Mouse (Mus musculus): Measurements from ENCODE around the gene Atxn7l2. TPM values are rescaled to one million over a fixed set of nuclear protein-coding genes. Genes with fewer than 3 reads are reported as not detected.

Atxn7l2 gene
- polyA plus RNA-seq, 1 experiment from 2014 or later = 25.8 TPM

- no peaks in the 10 kb centered on the region for H3K9me3 ChIP-seq
- H3K27ac ChIP-seq (replicated peaks) = no peak overlapping the region
- no peak for DNase-seq (ENCODE audit: low spot score)
- no peaks in the 10 kb centered on the region for H3K27me3 ChIP-seq (replicated peaks; ENCODE audit: low read depth, poor library complexity, severe bottlenecking)
- H3K4me1 ChIP-seq = peaks cover 46% of the 10 kb centered on the region
- no peak overlapping the region for H3K4me3 ChIP-seq
- peaks cover 72% of the 10 kb centered on the region for H3K36me3 ChIP-seq (replicated peaks)
Observed at GRCm38 (mm10) chr3:108202506-108202905, 8.2 kb downstream of the Atxn7l2 start.

GRCm38 (mm10) chr3:108200329-108201323, 10.1 kb downstream of the Atxn7l2 start, which contains the start of gene Cyb561d1:
Gene Cyb561d1 (minus strand): TSS chr3:108201212.
- Histone ChIP-seq H3K36me3 (replicated peaks) (peaks cover 53% of the 10 kb centered on the region), H3K4me3 (peak within 1 kb of the TSS; percentile 73), H3K27ac (replicated peaks) (peak within 1 kb of the TSS; percentile 84), H3K27me3 (replicated peaks; ENCODE audit: low read depth, poor library complexity, severe bottlenecking) (no peaks in the 10 kb centered on the region), H3K4me1 (peaks cover 65% of the 10 kb centered on the region), H3K9me3 (no peaks in the 10 kb centered on the region)
- peak; percentile 94 for DNase-seq (ENCODE audit: low spot score)
- 3% methylated on average over 44 of the region's 44 CpGs for WGBS

- no peak for DNase-seq (ENCODE audit: low spot score)
- Histone ChIP-seq H3K4me3 (no peak overlapping the region), H3K27me3 (replicated peaks; ENCODE audit: low read depth, poor library complexity, severe bottlenecking) (no peaks in the 10 kb centered on the region), H3K36me3 (replicated peaks) (peaks cover 39% of the 10 kb centered on the region), H3K4me1 (peaks cover 72% of the 10 kb centered on the region), H3K9me3 (no peaks in the 10 kb centered on the region), H3K27ac (replicated peaks) (no peak overlapping the region)
- 94% methylated on average over 6 of the region's 6 CpGs for WGBS
Observed at GRCm38 (mm10) chr3:108199231-108199630, 11.5 kb downstream of the Atxn7l2 start.

- Histone ChIP-seq H3K4me3 (peak overlapping the region; percentile 21; the same call in 1 of the 2 replicates), H3K36me3 (replicated peaks) (peaks cover 18% of the 10 kb centered on the region), H3K4me1 (peaks cover 58% of the 10 kb centered on the region)
Observed at GRCm38 (mm10) chr3:108197066-108197497, 13.7 kb downstream of the Atxn7l2 start.

GRCm38 (mm10) chr3:108195941-108196590, 14.7 kb downstream of the Atxn7l2 start:
- H3K4me1 ChIP-seq = peaks cover 49% of the 10 kb centered on the region
- no peak overlapping the region for H3K4me3 ChIP-seq
- peak overlapping the region; percentile 70; the same call in 1 of the 2 replicates for H3K27ac ChIP-seq (replicated peaks)
- H3K27me3 ChIP-seq (replicated peaks; ENCODE audit: low read depth, poor library complexity, severe bottlenecking) = no peaks in the 10 kb centered on the region
- H3K36me3 ChIP-seq (replicated peaks) = peaks cover 12% of the 10 kb centered on the region
- H3K9me3 ChIP-seq = no peaks in the 10 kb centered on the region
- WGBS = 79% methylated on average over 7 of the region's 7 CpGs
- DNase-seq (ENCODE audit: low spot score) = no peak

More at GRCm38 (mm10) chr3:108197066-108197497, 13.7 kb downstream of the Atxn7l2 start:
- H3K27me3 ChIP-seq (replicated peaks; ENCODE audit: low read depth, poor library complexity, severe bottlenecking) = no peaks in the 10 kb centered on the region
- peak; percentile 65 for DNase-seq (ENCODE audit: low spot score)
- no peaks in the 10 kb centered on the region for H3K9me3 ChIP-seq
- peak overlapping the region; percentile 70 for H3K27ac ChIP-seq (replicated peaks)
- 24% methylated on average over 14 of the region's 14 CpGs for WGBS

- Histone ChIP-seq H3K4me1 (peaks cover 43% of the 10 kb centered on the region), H3K27ac (replicated peaks) (peak overlapping the region; percentile 19; the same call in 1 of the 2 replicates), H3K9me3 (no peaks in the 10 kb centered on the region), H3K4me3 (no peak overlapping the region), H3K36me3 (replicated peaks) (peaks cover 12% of the 10 kb centered on the region), H3K27me3 (replicated peaks; ENCODE audit: low read depth, poor library complexity, severe bottlenecking) (no peaks in the 10 kb centered on the region)
- WGBS = 89% methylated on average over 4 of the region's 4 CpGs
- no peak for DNase-seq (ENCODE audit: low spot score)
Observed at GRCm38 (mm10) chr3:108195287-108195686, 15.4 kb downstream of the Atxn7l2 start.

GRCm38 (mm10) chr3:108193686-108194085, 17.0 kb downstream of the Atxn7l2 start:
- Histone ChIP-seq H3K27me3 (replicated peaks; ENCODE audit: low read depth, poor library complexity, severe bottlenecking) (peaks cover 13% of the 10 kb centered on the region), H3K4me3 (no peak overlapping the region), H3K36me3 (replicated peaks) (peaks cover 5% of the 10 kb centered on the region; the same call in 1 of the 2 replicates), H3K27ac (replicated peaks) (no peak overlapping the region), H3K4me1 (peaks cover 46% of the 10 kb centered on the region), H3K9me3 (no peaks in the 10 kb centered on the region)
- WGBS = 87% methylated on average over 4 of the region's 4 CpGs
- DNase-seq (ENCODE audit: low spot score) = no peak

GRCm38 (mm10) chr3:108189897-108190296, 20.8 kb downstream of the Atxn7l2 start:
- Histone ChIP-seq H3K27ac (replicated peaks) (no peak overlapping the region), H3K36me3 (replicated peaks) (0 out of 2 replicates have a peak, but pooled peaks cover 10% of the 10 kb centered on the region), H3K9me3 (no peaks in the 10 kb centered on the region), H3K27me3 (replicated peaks; ENCODE audit: low read depth, poor library complexity, severe bottlenecking) (peaks cover 45% of the 10 kb centered on the region), H3K4me3 (no peak overlapping the region), H3K4me1 (peaks cover 39% of the 10 kb centered on the region)
- no peak for DNase-seq (ENCODE audit: low spot score)
- WGBS = 69% methylated on average over 5 of the region's 5 CpGs

- no peak for DNase-seq (ENCODE audit: low spot score)
- H3K4me3 ChIP-seq = no peak overlapping the region
- peaks cover 35% of the 10 kb centered on the region for H3K4me1 ChIP-seq
- peaks cover 55% of the 10 kb centered on the region for H3K27me3 ChIP-seq (replicated peaks; ENCODE audit: low read depth, poor library complexity, severe bottlenecking)
- H3K9me3 ChIP-seq = no peaks in the 10 kb centered on the region
- H3K36me3 ChIP-seq (replicated peaks) = 0 out of 2 replicates have a peak, but pooled peaks cover 10% of the 10 kb centered on the region
- 71% methylated on average over 9 of the region's 9 CpGs for WGBS
- no peak overlapping the region for H3K27ac ChIP-seq (replicated peaks)
Observed at GRCm38 (mm10) chr3:108188716-108189490, 21.8 kb downstream of the Atxn7l2 start.

- H3K27me3 ChIP-seq (replicated peaks; ENCODE audit: low read depth, poor library complexity, severe bottlenecking) = peaks cover 58% of the 10 kb centered on the region
- 0 out of 2 replicates have a peak, but pooled peaks cover 10% of the 10 kb centered on the region for H3K36me3 ChIP-seq (replicated peaks)
- H3K4me1 ChIP-seq = peaks cover 33% of the 10 kb centered on the region
- peak overlapping the region; percentile 85 for H3K4me3 ChIP-seq
- H3K9me3 ChIP-seq = no peaks in the 10 kb centered on the region
- 59% methylated on average over 20 of the region's 20 CpGs for WGBS
- DNase-seq (ENCODE audit: low spot score) = no peak
- no peak overlapping the region for H3K27ac ChIP-seq (replicated peaks)
Observed at GRCm38 (mm10) chr3:108187111-108187795, 23.5 kb downstream of the Atxn7l2 start.
